Mouse (Mus musculus) cortical plate, adult 2 months (tissue): ENCODE results near the gene Serpina6. TPM values are rescaled to one million over a fixed set of nuclear protein-coding genes. Genes with fewer than 3 reads are reported as not detected.

Source experiments
- H3K27ac ChIP-seq: fragments of 200-500 bp; 2 replicates; pipeline ENCODE4 v1.5.1; 2012; ENCODE audit warnings: low read length, control low read depth, inconsistent platforms; ENCODE audit not compliant: insufficient read depth
- H3K4me1 ChIP-seq: fragments of 200-500 bp; 2 replicates; pipeline ENCODE4 v1.6.1; 2011; ENCODE audit warnings: low read length; ENCODE audit not compliant: control insufficient read depth, insufficient read depth
- H3K4me3 ChIP-seq: fragments of 200-500 bp; 2 replicates; pipeline ENCODE4 v1.5.1; 2011; ENCODE audit warnings: mild to moderate bottlenecking, low read length, control low read depth; ENCODE audit not compliant: insufficient read depth
- CTCF ChIP-seq: fragments of 200-500 bp; IDR thresholded peaks from 2 replicates; pipeline ENCODE4 v1.5.1; 2011; ENCODE audit warnings: mild to moderate bottlenecking, control low read depth, low read length; ENCODE audit not compliant: insufficient read depth; ENCODE audit errors: extremely low read depth
- POLR2A ChIP-seq: fragments of 200-500 bp; IDR thresholded peaks from 2 replicates; pipeline ENCODE4 v1.6.1; 2011; ENCODE audit warnings: mild to moderate bottlenecking, low read length, control low read depth; ENCODE audit not compliant: insufficient read depth; ENCODE audit errors: extremely low read depth
- polyA plus RNA-seq: library from polyadenylated mRNA; depleted of rRNA; stranded (reverse); fragments of >200 nt; gene quantifications from 2 replicates; pipeline ENCODE4 v1.2.3, GENCODE M21; 2012

The Serpina6 gene
- polyA plus RNA-seq, 1 experiment: not detected

DNA sequence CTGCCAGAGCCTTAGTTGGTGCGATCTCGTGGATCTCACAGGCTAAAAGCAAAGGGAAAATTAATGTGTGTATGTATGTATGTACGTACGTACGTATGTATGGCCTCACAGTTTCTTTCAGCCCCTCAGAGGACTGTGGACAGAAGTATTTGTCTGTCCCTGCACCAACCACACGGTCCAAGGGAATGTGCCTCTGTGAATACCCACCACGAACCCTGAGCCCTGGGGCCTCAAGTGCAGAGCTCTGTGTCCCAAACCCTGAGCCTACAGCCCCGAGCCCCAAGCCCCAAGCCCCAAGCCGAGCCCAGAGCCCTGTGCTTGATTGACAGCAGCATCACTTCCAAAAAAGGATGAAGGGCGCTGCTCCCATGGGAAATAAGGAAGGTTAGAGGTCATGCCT lies 979 bp upstream of the Serpina6 start:
- H3K4me1 ChIP-seq: no peaks in the 10 kb centered on the region

GRCm38 (mm10) chr12:103655123-103656044 lies 1.6 kb downstream of the Serpina6 start:
- Histone ChIP-seq H3K4me3 (no peak overlapping the region), H3K27ac (no peak overlapping the region), H3K4me1 (no peaks in the 10 kb centered on the region)
- TF ChIP-seq CTCF (no peak), POLR2A (no peak)

More for the DNA sequence above, 979 bp upstream of the Serpina6 start:
- Histone ChIP-seq H3K27ac (no peak overlapping the region), H3K4me3 (no peak overlapping the region)
- TF ChIP-seq POLR2A: no peak
- TF ChIP-seq CTCF: no peak

DNA sequence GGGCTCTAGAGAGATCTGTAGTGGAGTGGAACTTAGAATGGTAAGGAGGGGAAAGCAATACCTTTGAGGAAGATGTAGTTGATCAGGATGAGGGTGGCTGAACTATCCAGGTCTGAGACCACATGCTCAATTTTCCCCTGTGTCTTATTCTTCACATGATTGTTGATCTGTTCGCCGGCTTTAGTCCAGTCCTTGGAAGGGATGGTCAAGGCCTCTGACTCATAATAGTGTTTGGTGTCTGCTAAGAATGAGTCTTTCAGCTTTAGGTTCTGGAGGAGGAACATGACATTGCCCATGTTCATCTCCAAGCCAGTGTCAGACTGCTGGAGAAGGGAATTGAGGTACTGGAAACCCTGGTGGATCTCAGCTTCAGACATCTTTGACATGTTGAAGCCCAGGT lies 3.2 kb downstream of the Serpina6 start:
- no peak overlapping the region for H3K27ac ChIP-seq
- TF ChIP-seq POLR2A (no peak), CTCF (no peak)
- no peaks in the 10 kb centered on the region for H3K4me1 ChIP-seq
- H3K4me3 ChIP-seq: no peak overlapping the region

GRCm38 (mm10) chr12:103646314-103646713 lies 10.7 kb downstream of the Serpina6 start:
- no peak overlapping the region for H3K4me3 ChIP-seq
- no peak overlapping the region for H3K27ac ChIP-seq
- TF ChIP-seq POLR2A (no peak), CTCF (no peak)
- H3K4me1 ChIP-seq: no peaks in the 10 kb centered on the region

GRCm38 (mm10) chr12:103644601-103645000 lies 12.4 kb downstream of the Serpina6 start:
- Histone ChIP-seq H3K4me3 (no peak overlapping the region), H3K4me1 (no peaks in the 10 kb centered on the region), H3K27ac (no peak overlapping the region)
- TF ChIP-seq POLR2A (no peak), CTCF (no peak)

DNA sequence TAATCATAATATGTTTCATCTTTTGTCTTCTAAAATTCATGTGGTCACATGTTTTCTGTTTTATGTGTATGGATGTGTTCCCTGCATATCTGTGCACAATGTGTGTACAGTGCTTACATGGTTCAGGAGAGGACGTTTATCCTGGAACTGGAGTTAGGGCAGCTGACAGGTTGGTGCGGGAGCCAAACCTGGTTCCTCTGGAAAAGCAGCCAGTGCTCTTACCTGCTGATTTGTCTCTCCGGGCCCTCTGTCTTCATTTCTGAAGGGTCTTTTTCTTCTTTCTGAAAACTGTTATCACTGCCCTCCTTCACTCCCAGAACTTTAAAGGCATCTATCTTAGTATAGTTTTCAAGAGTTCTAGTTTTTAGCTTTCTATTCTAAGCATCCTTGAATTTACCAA lies 13.2 kb downstream of the Serpina6 start:
- Histone ChIP-seq H3K4me3 (no peak overlapping the region), H3K27ac (no peak overlapping the region), H3K4me1 (no peaks in the 10 kb centered on the region)
- TF ChIP-seq CTCF (no peak), POLR2A (no peak)

GRCm38 (mm10) chr12:103643336-103643735 lies 13.7 kb downstream of the Serpina6 start:
- H3K4me3 ChIP-seq: no peak overlapping the region
- TF ChIP-seq POLR2A (no peak), CTCF (peak; percentile 78)
- H3K27ac ChIP-seq: no peak overlapping the region

GRCm38 (mm10) chr12:103635846-103636245 lies 21.2 kb downstream of the Serpina6 start:
- Histone ChIP-seq H3K4me3 (no peak overlapping the region), H3K4me1 (0 out of 2 replicates have a peak, but pooled peaks cover 2% of the 10 kb centered on the region), H3K27ac (no peak overlapping the region)
- TF ChIP-seq POLR2A (no peak), CTCF (no peak)

More at GRCm38 (mm10) chr12:103643336-103643735, 13.7 kb downstream of the Serpina6 start:
- H3K4me1 ChIP-seq: no peaks in the 10 kb centered on the region

GRCm38 (mm10) chr12:103634430-103634829 lies 22.6 kb downstream of the Serpina6 start:
- H3K27ac ChIP-seq: no peak overlapping the region
- H3K4me1 ChIP-seq: 0 out of 2 replicates have a peak, but pooled peaks cover 2% of the 10 kb centered on the region
- TF ChIP-seq CTCF: no peak
- TF ChIP-seq POLR2A: no peak
- no peak overlapping the region for H3K4me3 ChIP-seq

GRCm38 (mm10) chr12:103631203-103631612 lies 25.8 kb downstream of the Serpina6 start, which contains the start of gene Serpina10:
Serpina10 (minus strand) TSS chr12:103631444.
- Histone ChIP-seq H3K4me1 (0 out of 2 replicates have a peak, but pooled peaks cover 2% of the 10 kb centered on the region), H3K4me3 (no peak within 1 kb of the TSS), H3K27ac (no peak within 1 kb of the TSS)
- TF ChIP-seq CTCF (no peak), POLR2A (no peak)
